26 mouse cellular contexts compared by ENCODE assay signal in genomic region chr11:75439951-75440350, GRCm38 (mm10). TPM values are rescaled to one million over a fixed set of nuclear protein-coding genes. Genes with fewer than 3 reads are reported as not detected.
DNase-seq lines count a peak whose midpoint lies in the region; ATAC-seq and TF ChIP-seq lines count a peak whose summit lies in the region.
"Had no signal": no experiment of that assay in that cellular context is flagged by ENCODE, and none has a peak within 500 bp of the region (broad histone marks: within the 10 kb centered on the region; RNA-seq: fewer than 3 reads in every experiment).

No protein-coding gene starts in this region.

- no peak for TF ChIP-seq CTCF in kidney, adult 2 months (conservative IDR thresholded peaks at IDR 0.05; ENCODE audit: insufficient read depth, insufficient read length, low read depth, low read length)

- 0 out of 2 replicates have a peak, but pooled peaks cover 2% of the 10 kb centered on the region for H3K9me3 ChIP-seq in liver, embryonic 13.5 days (replicated peaks)
- H3K9me3 ChIP-seq in liver, embryonic 16.5 days (replicated peaks; ENCODE audit: control insufficient read depth, low read length) = no peaks in the 10 kb centered on the region
- H3K9me3 ChIP-seq: embryonic facial prominence, embryonic 12.5 days; embryonic facial prominence, embryonic 15.5 days; forebrain, embryonic 12.5 days; forebrain, embryonic 15.5 days; heart, embryonic 10.5 days; heart, embryonic 13.5 days; hindbrain, embryonic 12.5 days; hindbrain, embryonic 15.5 days had no signal

- H3K36me3 ChIP-seq in kidney, adult 2 months (ENCODE audit: control insufficient read depth, insufficient read depth, low read length) = no peaks in the 10 kb centered on the region
- H3K36me3 ChIP-seq in liver, embryonic 13.5 days = peaks cover 73% of the 10 kb centered on the region
- H3K36me3 ChIP-seq in liver, embryonic 16.5 days (ENCODE audit: control insufficient read depth, insufficient read depth) = peaks cover 44% of the 10 kb centered on the region

- no peak overlapping the region for H3K27ac ChIP-seq in kidney, adult 2 months (ENCODE audit: insufficient read depth, low read depth, low read length)
- H3K27ac ChIP-seq in liver, embryonic 13.5 days = peak overlapping the region; percentile 64
- H3K27ac ChIP-seq in liver, embryonic 16.5 days (ENCODE audit: low read length) = peak overlapping the region; percentile 69
- H3K27ac ChIP-seq: embryonic facial prominence, embryonic 12.5 days; embryonic facial prominence, embryonic 15.5 days; forebrain, embryonic 12.5 days; forebrain, embryonic 15.5 days; heart, adult 2 months; heart, embryonic 10.5 days; heart, embryonic 13.5 days; hindbrain, embryonic 12.5 days; hindbrain, embryonic 15.5 days had no signal

- no peaks in the 10 kb centered on the region for H3K27me3 ChIP-seq in kidney, adult 2 months (replicated peaks; ENCODE audit: control insufficient read depth, insufficient read depth, low read length)
- no peaks in the 10 kb centered on the region for H3K27me3 ChIP-seq in liver, embryonic 13.5 days
- no peaks in the 10 kb centered on the region for H3K27me3 ChIP-seq in liver, embryonic 16.5 days (ENCODE audit: control insufficient read depth, insufficient read depth, low read depth, low read length)
- H3K27me3 ChIP-seq: CH12.LX; embryonic facial prominence, embryonic 12.5 days; embryonic facial prominence, embryonic 15.5 days; forebrain, embryonic 12.5 days; forebrain, embryonic 15.5 days; heart, embryonic 13.5 days; hindbrain, embryonic 12.5 days; hindbrain, embryonic 15.5 days; Patski had no signal

- peak; percentile 66 for DNase-seq in kidney, adult 2 months
- no peak for DNase-seq in kidney, adult 11 months
- DNase-seq in kidney, postnatal 36 days = peak; percentile 58
- DNase-seq in kidney, adult 18-20 months = no peak
- no peak for DNase-seq in liver, embryonic 13.5 days
- no peak for DNase-seq in embryo, embryonic 11 days
- DNase-seq: adrenal gland, postnatal 10 days; adrenal gland, postnatal 36 days; B cell, adult 2 months; cerebellum, adult 18-20 months; cerebellum, adult 9-10 months; gastrocnemius, postnatal 25 days; heart, adult 2 months; heart, postnatal 14 days had no signal

- no peak overlapping the region for H3K4me3 ChIP-seq in kidney, adult 2 months (ENCODE audit: insufficient read depth, low read depth, low read length)
- no peak overlapping the region for H3K4me3 ChIP-seq in liver, embryonic 13.5 days (replicated peaks)
- H3K4me3 ChIP-seq in liver, embryonic 16.5 days (ENCODE audit: low read depth, low read length) = no peak overlapping the region
- H3K4me3 ChIP-seq: embryonic facial prominence, embryonic 12.5 days; embryonic facial prominence, embryonic 15.5 days; forebrain, embryonic 12.5 days; forebrain, embryonic 15.5 days; heart, adult 2 months; heart, embryonic 10.5 days; heart, embryonic 13.5 days; hindbrain, embryonic 12.5 days; hindbrain, embryonic 15.5 days had no signal

- WGBS in kidney, adult 2 months = 91% methylated on average over 3 of the region's 3 CpGs
- WGBS in liver, embryonic 13.5 days (ENCODE audit: insufficient replicate concordance) = 81% methylated on average over 3 of the region's 3 CpGs
- 75% methylated on average over 3 of the region's 3 CpGs for WGBS in liver, embryonic 16.5 days (ENCODE audit: insufficient replicate concordance)

- no peak for TF ChIP-seq POLR2A in kidney, adult 2 months (IDR thresholded peaks at IDR 0.05; ENCODE audit: low read depth, low read length)

- H3K9ac ChIP-seq in liver, embryonic 13.5 days = 0 out of 2 replicates have a peak overlapping the region, but pooled peaks have one; percentile 5
- H3K9ac ChIP-seq in liver, embryonic 16.5 days (ENCODE audit: low read depth, low read length) = no peak overlapping the region
- H3K9ac ChIP-seq: embryonic facial prominence, embryonic 12.5 days; embryonic facial prominence, embryonic 15.5 days; forebrain, embryonic 12.5 days; forebrain, embryonic 15.5 days; heart, embryonic 13.5 days; hindbrain, embryonic 12.5 days; hindbrain, embryonic 15.5 days had no signal

- H3K4me1 ChIP-seq in kidney, adult 2 months (ENCODE audit: control insufficient read depth, insufficient read depth, low read length) = peaks cover 29% of the 10 kb centered on the region
- H3K4me1 ChIP-seq in liver, embryonic 13.5 days (replicated peaks) = peaks cover 50% of the 10 kb centered on the region
- peaks cover 11% of the 10 kb centered on the region for H3K4me1 ChIP-seq in liver, embryonic 16.5 days (ENCODE audit: control insufficient read depth, low read depth, low read length)
- H3K4me1 ChIP-seq: embryonic facial prominence, embryonic 12.5 days; embryonic facial prominence, embryonic 15.5 days; forebrain, embryonic 12.5 days; forebrain, embryonic 15.5 days; hindbrain, embryonic 15.5 days had no signal

- no peak for ATAC-seq in liver, embryonic 13.5 days (ENCODE audit: low read depth)
- no peak for ATAC-seq in liver, embryonic 16.5 days (ENCODE audit: low read depth)
- ATAC-seq: forebrain, embryonic 15.5 days; Patski had no signal

- H3K4me2 ChIP-seq in liver, embryonic 13.5 days = no peak overlapping the region
- peak overlapping the region; percentile 14; the same call in 1 of the 2 replicates for H3K4me2 ChIP-seq in liver, embryonic 16.5 days (ENCODE audit: low read depth, low read length)
- H3K4me2 ChIP-seq: embryonic facial prominence, embryonic 12.5 days; embryonic facial prominence, embryonic 15.5 days; forebrain, embryonic 12.5 days; forebrain, embryonic 15.5 days; heart, embryonic 13.5 days; hindbrain, embryonic 12.5 days; hindbrain, embryonic 15.5 days had no signal

RNA-seq across cellular contexts. Expression of gene Serpinf2, which starts 0.6 kb away (rescaled TPM):
- polyA plus RNA-seq in kidney, adult 2 months (2012; rRNA removed) = 126 and 141 TPM in 2 replicates
- polyA plus RNA-seq in liver, embryonic 13.5 days (2015; fragmentation: Nextera tagmentation; extraction: Ambion mirVana) = 372 and 430 TPM in 2 replicates
- 753 and 817 TPM in 2 replicates for polyA plus RNA-seq in liver, embryonic 16.5 days (2015; fragmentation: Nextera tagmentation; extraction: Ambion mirVana)
- polyA plus RNA-seq: forebrain, embryonic 12.5 days; forebrain, embryonic 15.5 days; hindbrain, embryonic 12.5 days had no signal

RNA-seq across cellular contexts. Expression of gene Wdr81, which starts 14.6 kb away (rescaled TPM):
- 17.7 and 21.0 TPM in 2 replicates for polyA plus RNA-seq in kidney, adult 2 months (2012; rRNA removed)
- 18.5 and 21.3 TPM in 2 replicates for polyA plus RNA-seq in liver, embryonic 13.5 days (2015; fragmentation: Nextera tagmentation; extraction: Ambion mirVana)
- polyA plus RNA-seq in liver, embryonic 16.5 days (2015; fragmentation: Nextera tagmentation; extraction: Ambion mirVana) = 22.6 and 24.9 TPM in 2 replicates

RNA-seq across cellular contexts. Expression of gene Serpinf1, which starts 17.4 kb away (rescaled TPM):
- polyA plus RNA-seq in kidney, adult 2 months (2012; rRNA removed) = 17.2 and 29.9 TPM in 2 replicates
- 179 and 181 TPM in 2 replicates for polyA plus RNA-seq in liver, embryonic 13.5 days (2015; fragmentation: Nextera tagmentation; extraction: Ambion mirVana)
- polyA plus RNA-seq in liver, embryonic 16.5 days (2015; fragmentation: Nextera tagmentation; extraction: Ambion mirVana) = 363 and 402 TPM in 2 replicates
- polyA plus RNA-seq: G1E had no signal

RNA-seq across cellular contexts. Expression of gene Tlcd2, which starts 21.6 kb away (rescaled TPM):
- polyA plus RNA-seq in kidney, adult 2 months (2012; rRNA removed) = 14.2 and 14.6 TPM in 2 replicates
- polyA plus RNA-seq in liver, embryonic 13.5 days (2015; fragmentation: Nextera tagmentation; extraction: Ambion mirVana) = 18.7 and 18.8 TPM in 2 replicates
- 19.6 and 20.4 TPM in 2 replicates for polyA plus RNA-seq in liver, embryonic 16.5 days (2015; fragmentation: Nextera tagmentation; extraction: Ambion mirVana)
- polyA plus RNA-seq: G1E had no signal

RNA-seq across cellular contexts. Expression of gene Prpf8, which starts 46.7 kb away (rescaled TPM):
- polyA plus RNA-seq in kidney, adult 2 months (2012; rRNA removed) = 88.0 and 92.7 TPM in 2 replicates
- polyA plus RNA-seq in liver, embryonic 13.5 days (2015; fragmentation: Nextera tagmentation; extraction: Ambion mirVana) = 28.2 and 31.5 TPM in 2 replicates
- polyA plus RNA-seq in liver, embryonic 16.5 days (2015; fragmentation: Nextera tagmentation; extraction: Ambion mirVana) = 24.1 and 25.3 TPM in 2 replicates

Comparison
In these comparisons a context has a peak if more than half of its experiments do, and no peak if none do; other contexts are left out.
1. DNase-seq: peak in kidney, adult 2 months (single experiment) and kidney, postnatal 36 days (2 of 2); none in kidney, adult 11 months (single experiment), kidney, adult 18-20 months (single experiment), liver, embryonic 13.5 days (single experiment) and embryo, embryonic 11 days (single experiment).